Mouse (Mus musculus): ENCODE results near the gene Prr5.

DNA sequence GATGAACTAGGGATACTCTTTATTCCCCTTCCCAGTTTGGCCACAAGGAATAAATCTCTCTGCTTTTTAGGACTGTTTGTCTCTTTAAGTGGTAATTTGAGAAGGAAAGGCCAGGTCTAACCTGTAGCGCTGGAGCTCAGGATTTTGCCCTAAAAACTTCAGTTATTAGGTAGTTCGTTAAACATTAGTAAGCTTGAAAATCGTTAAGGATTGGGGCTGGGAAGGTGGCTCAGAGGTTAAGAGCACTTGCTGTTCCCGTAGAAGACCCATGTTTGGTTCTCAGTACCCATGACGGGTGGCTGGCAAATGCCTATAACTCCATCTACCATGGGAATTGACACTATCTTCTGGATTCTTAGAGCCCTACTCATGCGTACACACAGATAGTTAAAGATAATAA is 17.9 kb upstream of the Prr5 start:
- TF ChIP-seq CTCF (IDR thresholded peaks at IDR 0.05), result no peak
- no peak for TF ChIP-seq EP300 (IDR thresholded peaks at IDR 0.05)
